Mouse (Mus musculus) heart, embryonic 12.5 days (tissue): ENCODE measurements around the gene Far2. TPM values are rescaled to one million over a fixed set of nuclear protein-coding genes. Genes with fewer than 3 reads are reported as not detected.

Experiments
- ATAC-seq: fragments of 200-750 bp; cut with Nextera tagmentation; 2 replicates; pipeline ENCODE4 v1.8.0; 2017; ENCODE audit warnings: moderate TSS enrichment, moderate library complexity; ENCODE audit not compliant: insufficient number of reproducible peaks, low FRiP score
- H3K27ac ChIP-seq: fragments of 300-500 bp; sonication (generic); 2 replicates; pipeline ENCODE4 v1.5.1; 2016; ENCODE audit warnings: mild to moderate bottlenecking, moderate library complexity; ENCODE audit not compliant: poor library complexity, severe bottlenecking
- H3K27me3 ChIP-seq: fragments of 300-500 bp; sonication (generic); replicated peaks from 2 replicates; pipeline ENCODE4 v1.6.1; 2016; ENCODE audit warnings: mild to moderate bottlenecking, moderate library complexity
- H3K36me3 ChIP-seq: fragments of 300-500 bp; sonication (generic); 2 replicates; pipeline ENCODE4 v1.6.1; 2016; ENCODE audit warnings: mild to moderate bottlenecking, moderate library complexity
- H3K4me1 ChIP-seq: fragments of 300-500 bp; sonication (generic); replicated peaks from 2 replicates; pipeline ENCODE4 v1.6.1; 2016; ENCODE audit warnings: mild to moderate bottlenecking
- H3K4me2 ChIP-seq: fragments of 300-500 bp; sonication (generic); 2 replicates; pipeline ENCODE4 v1.6.1; 2016; ENCODE audit warnings: mild to moderate bottlenecking, moderate library complexity
- H3K4me3 ChIP-seq: fragments of 300-500 bp; sonication (generic); 2 replicates; pipeline ENCODE4 v1.5.1; 2016; ENCODE audit warnings: mild to moderate bottlenecking
- H3K9ac ChIP-seq: fragments of 300-500 bp; sonication (generic); 2 replicates; pipeline ENCODE4 v1.6.1; 2016; ENCODE audit warnings: mild to moderate bottlenecking, moderate library complexity
- H3K9me3 ChIP-seq: fragments of 300-500 bp; sonication (generic); replicated peaks from 2 replicates; pipeline ENCODE4 v1.6.1; 2016; ENCODE audit warnings: mild to moderate bottlenecking, moderate library complexity
- WGBS: fragments of 180-500 bp; shearing (Covaris S2); methylation state at CpG from one replicate; pipeline ENCODE4 v1.1.7; 2016; 5-methylcytosine and 5-hydroxymethylcytosine counted together
- polyA plus RNA-seq: library from polyadenylated mRNA; unstranded; fragments of >200 nt; fragmentation: Nextera tagmentation; extraction: Ambion mirVana; gene quantifications from 2 replicates; pipeline ENCODE4 v1.2.1, GENCODE M21; 2016

Gene Far2
- polyA plus RNA-seq, 1 experiment from 2014 or later: 1.2 TPM

DNA sequence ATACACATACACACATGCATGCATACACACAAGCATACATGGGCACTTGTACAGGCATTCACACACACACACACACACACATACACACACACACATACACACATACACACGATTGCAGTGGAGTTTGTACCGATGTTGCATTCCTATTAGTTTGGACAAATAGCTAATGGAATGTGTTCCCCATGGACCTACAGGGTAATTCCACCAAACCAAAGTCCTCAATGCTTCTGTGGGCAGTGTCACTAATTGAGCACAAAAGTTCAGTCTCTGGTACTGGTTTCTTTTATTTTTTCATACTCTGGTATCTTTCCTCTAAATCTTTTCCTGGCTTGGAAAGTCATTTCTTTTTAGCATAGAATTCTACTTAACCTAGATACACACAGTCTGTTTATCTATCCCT is 36.8 kb downstream of the Far2 start:
- Histone ChIP-seq H3K9me3 (no peaks in the 10 kb centered on the region; the same call in 1 of the 2 replicates), H3K4me3 (no peak overlapping the region), H3K27me3 (no peaks in the 10 kb centered on the region), H3K36me3 (no peaks in the 10 kb centered on the region), H3K27ac (no peak overlapping the region), H3K4me2 (no peak overlapping the region), H3K4me1 (no peaks in the 10 kb centered on the region), H3K9ac (no peak overlapping the region)
- WGBS: 79% methylated on average over 2 of the region's 2 CpGs
- ATAC-seq: no peak

DNA sequence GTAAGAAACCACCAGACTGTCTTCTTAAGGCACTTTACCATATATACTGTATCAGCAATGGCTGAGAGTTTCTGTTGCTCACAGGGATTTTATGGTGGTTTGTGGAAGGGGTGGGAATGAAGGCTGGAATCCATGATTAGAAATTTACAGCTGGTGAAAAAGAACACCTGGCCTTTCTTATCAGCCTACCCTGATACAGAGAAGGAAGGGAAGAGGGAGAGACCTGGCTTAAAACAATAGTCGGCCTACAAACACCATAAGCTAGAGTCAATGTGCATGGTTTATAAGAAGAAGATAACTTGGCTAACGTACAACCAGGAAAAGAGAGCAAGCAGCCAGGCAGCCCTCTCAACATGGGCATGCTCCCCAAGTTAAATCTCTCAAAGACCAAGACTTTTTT is 37.3 kb downstream of the Far2 start:
- Histone ChIP-seq H3K9ac (no peak overlapping the region), H3K27me3 (no peaks in the 10 kb centered on the region), H3K4me2 (no peak overlapping the region), H3K36me3 (no peaks in the 10 kb centered on the region), H3K4me1 (no peaks in the 10 kb centered on the region), H3K4me3 (no peak overlapping the region), H3K27ac (no peak overlapping the region), H3K9me3 (no peaks in the 10 kb centered on the region; the same call in 1 of the 2 replicates)
- WGBS: 46% methylated on average over 2 of the region's 2 CpGs
- ATAC-seq: no peak

DNA sequence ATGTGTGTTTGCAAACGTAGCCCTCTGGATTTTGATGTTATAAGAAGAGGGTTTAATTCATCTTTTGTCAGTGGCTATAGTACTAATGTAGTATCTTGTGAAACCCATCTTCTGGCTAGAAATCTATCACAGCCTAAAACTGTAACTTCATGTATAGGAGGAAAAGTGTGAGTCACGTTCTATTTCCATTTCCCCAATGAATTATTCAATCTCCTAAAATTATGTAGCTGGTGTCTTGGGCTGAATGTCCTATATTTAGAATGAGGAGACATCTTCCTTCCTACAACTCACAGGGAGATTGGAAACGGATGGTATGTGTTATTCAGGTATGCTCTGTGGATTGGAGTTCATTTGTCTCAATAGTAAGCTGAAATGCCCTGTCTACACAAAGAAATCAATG is 50.0 kb downstream of the Far2 start:
- H3K4me2 ChIP-seq: no peak overlapping the region
- H3K4me3 ChIP-seq: no peak overlapping the region
- no peaks in the 10 kb centered on the region for H3K4me1 ChIP-seq
- H3K27me3 ChIP-seq: no peaks in the 10 kb centered on the region
- H3K36me3 ChIP-seq: no peaks in the 10 kb centered on the region
- no peak overlapping the region for H3K27ac ChIP-seq
- 64% methylated on average over 3 of the region's 3 CpGs for WGBS
- H3K9me3 ChIP-seq: no peaks in the 10 kb centered on the region
- ATAC-seq: no peak
- no peak overlapping the region for H3K9ac ChIP-seq

DNA sequence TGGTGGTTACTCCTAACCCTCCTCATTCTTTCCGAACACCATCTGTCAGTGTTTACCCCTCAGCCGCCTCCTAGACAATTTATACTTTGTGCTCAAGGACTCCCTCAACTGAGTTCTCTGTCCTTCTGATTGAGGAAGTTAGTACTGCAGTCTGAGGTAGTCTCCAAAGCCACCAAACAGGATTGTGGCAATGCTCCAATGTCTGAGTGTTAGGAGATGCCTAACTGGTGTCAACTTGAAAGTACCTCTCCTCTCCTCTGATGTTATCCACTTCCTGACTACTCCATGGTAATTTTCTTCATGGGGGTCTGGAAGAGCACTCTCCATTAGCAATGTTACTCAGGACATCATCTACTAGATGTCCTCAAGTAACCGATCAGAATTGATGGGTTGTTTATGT is 54.9 kb downstream of the Far2 start:
- ATAC-seq: no peak

DNA sequence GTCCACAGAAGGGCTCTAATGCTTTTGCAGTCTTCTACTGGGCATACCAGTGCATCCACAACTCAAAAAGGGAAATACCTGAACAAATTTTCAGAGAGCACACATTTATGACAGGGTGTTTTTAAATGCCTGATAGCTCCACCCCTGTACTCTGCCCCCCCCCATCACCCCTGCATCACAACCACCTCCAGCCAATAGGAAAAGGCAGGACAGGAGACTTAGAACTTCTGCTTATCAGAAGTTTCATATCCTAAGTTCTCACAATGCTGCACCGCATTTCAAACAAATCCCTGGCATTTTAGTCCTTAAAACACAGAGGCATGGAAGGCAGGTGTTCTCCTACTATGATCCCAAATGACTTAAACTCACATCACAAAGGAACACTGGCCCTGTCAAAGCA is 55.4 kb downstream of the Far2 start:
- Histone ChIP-seq H3K4me2 (no peak overlapping the region), H3K27ac (no peak overlapping the region), H3K27me3 (no peaks in the 10 kb centered on the region), H3K4me1 (no peaks in the 10 kb centered on the region), H3K9ac (no peak overlapping the region), H3K9me3 (no peaks in the 10 kb centered on the region), H3K4me3 (no peak overlapping the region), H3K36me3 (no peaks in the 10 kb centered on the region)
- ATAC-seq: no peak
- 93% methylated on average over 1 of the region's 1 CpGs for WGBS

More for the DNA sequence above, 54.9 kb downstream of the Far2 start:
- Histone ChIP-seq H3K4me2 (no peak overlapping the region), H3K4me1 (no peaks in the 10 kb centered on the region), H3K9ac (no peak overlapping the region), H3K4me3 (no peak overlapping the region), H3K27ac (no peak overlapping the region), H3K36me3 (no peaks in the 10 kb centered on the region), H3K27me3 (no peaks in the 10 kb centered on the region), H3K9me3 (no peaks in the 10 kb centered on the region)
- WGBS: 74% methylated on average over 3 of the region's 3 CpGs

DNA sequence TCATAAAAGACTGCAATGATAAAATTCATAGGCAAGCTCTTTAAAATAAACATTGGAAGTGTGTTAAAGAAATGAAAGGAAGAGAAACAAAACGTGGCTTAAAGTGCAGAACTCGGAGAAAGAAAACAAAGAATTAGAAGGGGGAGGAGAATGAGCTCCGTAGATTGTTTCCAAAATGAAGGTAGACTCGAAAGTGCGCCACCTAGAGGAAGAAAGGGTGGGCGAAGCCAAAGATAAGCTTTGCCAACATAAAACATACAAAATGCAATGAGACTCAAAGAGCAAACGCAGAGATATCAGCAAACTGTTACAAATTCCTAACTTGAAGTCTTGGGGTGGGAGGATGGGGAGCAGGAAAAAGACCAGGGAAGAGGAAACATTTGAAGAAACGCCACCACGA is 57.2 kb downstream of the Far2 start:
- Histone ChIP-seq H3K4me1 (no peaks in the 10 kb centered on the region), H3K27ac (no peak overlapping the region), H3K9me3 (no peaks in the 10 kb centered on the region), H3K4me3 (no peak overlapping the region), H3K4me2 (no peak overlapping the region), H3K9ac (no peak overlapping the region), H3K36me3 (no peaks in the 10 kb centered on the region), H3K27me3 (no peaks in the 10 kb centered on the region)
- 31% methylated on average over 9 of the region's 9 CpGs for WGBS
- no peak for ATAC-seq

DNA sequence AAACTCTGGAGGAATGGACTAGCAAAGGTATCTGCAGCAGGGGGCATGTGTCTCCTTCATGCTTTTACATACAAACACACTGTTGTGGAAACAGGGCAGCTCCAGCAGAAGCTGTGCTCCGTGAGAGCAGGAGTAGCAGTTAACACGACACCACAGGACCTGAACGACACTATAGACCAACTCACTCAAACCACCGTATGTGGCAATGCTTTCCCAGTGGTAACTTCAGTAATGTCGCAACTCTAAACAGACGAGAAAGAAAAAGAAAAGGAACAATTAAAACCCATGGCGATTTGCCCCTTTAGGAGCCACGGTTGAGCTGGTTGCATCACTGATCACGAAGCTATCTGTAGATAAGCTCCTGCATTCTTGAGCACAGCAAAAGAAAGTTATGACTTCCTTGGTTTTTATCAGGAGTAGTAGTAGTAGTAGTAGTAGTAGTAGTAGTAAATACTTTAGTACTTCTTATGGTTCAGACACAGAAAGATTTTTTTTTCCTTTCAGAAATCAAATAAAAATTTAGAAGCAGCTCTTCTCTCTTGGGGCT is 58.7 kb downstream of the Far2 start:
- no peak overlapping the region for H3K27ac ChIP-seq
- H3K27me3 ChIP-seq: no peaks in the 10 kb centered on the region
- H3K36me3 ChIP-seq: no peaks in the 10 kb centered on the region
- no peak overlapping the region for H3K4me2 ChIP-seq
- H3K9ac ChIP-seq: no peak overlapping the region
- 62% methylated on average over 9 of the region's 9 CpGs for WGBS
- ATAC-seq: no peak
- no peaks in the 10 kb centered on the region for H3K4me1 ChIP-seq
- H3K9me3 ChIP-seq: no peaks in the 10 kb centered on the region
- no peak overlapping the region for H3K4me3 ChIP-seq

DNA sequence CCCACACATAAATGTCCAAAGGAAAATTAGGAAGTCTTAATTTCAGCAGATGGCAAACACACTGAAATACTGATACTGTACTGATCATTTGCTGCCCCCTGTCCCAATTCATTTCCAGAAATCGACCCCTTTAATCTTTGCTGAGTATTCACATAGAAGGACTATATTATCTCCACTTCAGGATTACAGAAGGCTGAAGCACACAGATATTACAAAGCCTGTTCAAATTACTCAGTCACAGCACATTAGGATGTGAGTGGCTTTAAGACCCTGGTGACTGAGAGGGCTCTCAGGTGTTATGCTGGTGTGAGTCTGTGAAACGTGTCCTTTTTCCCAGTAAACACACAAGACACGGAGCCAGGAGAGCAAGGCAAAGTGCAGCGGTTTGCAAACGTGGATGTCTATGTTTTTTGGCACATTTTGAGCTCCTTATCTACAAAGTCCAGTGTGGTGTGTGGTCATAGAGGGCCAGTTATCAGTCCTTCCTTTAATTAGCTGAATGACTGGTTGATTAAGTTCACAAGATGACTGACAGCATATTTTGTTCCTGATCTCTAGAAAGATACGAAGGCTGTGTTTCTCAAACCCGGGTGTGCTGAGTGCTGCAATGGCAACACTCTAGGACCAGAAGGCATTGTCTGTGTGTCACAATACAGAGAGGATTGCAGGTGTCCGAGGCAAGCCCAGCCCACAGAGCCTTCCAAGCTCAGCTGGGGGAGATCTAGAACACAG is 61.8 kb downstream of the Far2 start:
- no peak for ATAC-seq
- no peaks in the 10 kb centered on the region for H3K4me1 ChIP-seq
- no peak overlapping the region for H3K4me3 ChIP-seq
- no peak overlapping the region for H3K27ac ChIP-seq
- no peak overlapping the region for H3K4me2 ChIP-seq
- no peak overlapping the region for H3K9ac ChIP-seq
- H3K36me3 ChIP-seq: no peaks in the 10 kb centered on the region
- H3K9me3 ChIP-seq: no peaks in the 10 kb centered on the region
- no peaks in the 10 kb centered on the region for H3K27me3 ChIP-seq
- 44% methylated on average over 8 of the region's 8 CpGs for WGBS

DNA sequence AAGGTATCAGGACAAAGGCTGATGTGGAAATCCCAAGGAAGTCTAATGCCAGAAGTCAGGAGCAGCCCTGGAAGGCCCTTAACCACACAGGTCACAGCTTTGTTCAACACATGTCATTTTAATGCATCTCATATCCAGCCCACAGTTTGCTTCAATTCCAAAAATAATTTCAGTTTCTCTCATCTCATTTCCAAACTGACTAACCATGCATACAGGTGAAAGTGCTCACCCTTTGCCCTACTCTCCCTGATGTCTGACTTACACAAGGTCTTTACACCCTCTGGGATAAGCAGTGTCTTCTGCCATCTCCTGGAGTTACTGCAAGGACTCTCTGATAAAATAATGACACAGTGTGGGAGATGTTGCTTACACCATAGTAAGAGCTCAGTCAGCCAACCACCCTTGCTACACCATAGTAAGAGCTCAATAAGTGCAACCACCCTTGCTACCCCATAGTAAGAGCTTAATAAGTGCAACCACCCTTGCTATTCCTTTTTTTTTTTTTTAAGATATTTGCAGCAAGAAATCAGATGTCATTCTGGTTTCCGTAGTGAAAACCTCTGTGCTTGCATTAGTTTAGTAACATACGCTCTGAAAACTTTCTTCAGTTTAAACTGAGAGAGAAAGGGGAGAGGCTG is 64.1 kb downstream of the Far2 start:
- Histone ChIP-seq H3K36me3 (no peaks in the 10 kb centered on the region), H3K4me3 (no peak overlapping the region), H3K9ac (no peak overlapping the region), H3K27me3 (no peaks in the 10 kb centered on the region), H3K27ac (no peak overlapping the region), H3K4me1 (no peaks in the 10 kb centered on the region), H3K4me2 (no peak overlapping the region), H3K9me3 (no peaks in the 10 kb centered on the region)
- no peak for ATAC-seq
- WGBS: 76% methylated on average over 2 of the region's 2 CpGs

DNA sequence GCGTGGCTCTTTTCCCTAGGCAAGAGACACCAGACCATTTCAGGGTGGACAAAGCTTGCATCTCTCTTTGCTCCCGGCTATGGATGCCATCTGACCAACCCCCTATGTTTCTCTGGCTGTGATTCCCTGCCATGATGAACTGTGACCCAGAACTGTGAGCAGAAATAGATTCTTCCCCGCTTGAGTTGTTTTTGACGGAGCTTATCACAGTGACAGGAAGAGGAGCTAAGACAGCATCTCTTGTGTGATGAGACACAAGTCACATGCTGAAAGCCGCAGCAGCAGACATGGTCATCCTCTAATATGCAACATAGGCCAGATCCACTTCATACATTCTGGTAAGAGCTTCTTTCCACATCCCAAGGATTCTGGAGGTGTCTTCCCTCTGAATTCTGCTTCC is 69.3 kb downstream of the Far2 start:
- no peak overlapping the region for H3K27ac ChIP-seq
- no peak for ATAC-seq

DNA sequence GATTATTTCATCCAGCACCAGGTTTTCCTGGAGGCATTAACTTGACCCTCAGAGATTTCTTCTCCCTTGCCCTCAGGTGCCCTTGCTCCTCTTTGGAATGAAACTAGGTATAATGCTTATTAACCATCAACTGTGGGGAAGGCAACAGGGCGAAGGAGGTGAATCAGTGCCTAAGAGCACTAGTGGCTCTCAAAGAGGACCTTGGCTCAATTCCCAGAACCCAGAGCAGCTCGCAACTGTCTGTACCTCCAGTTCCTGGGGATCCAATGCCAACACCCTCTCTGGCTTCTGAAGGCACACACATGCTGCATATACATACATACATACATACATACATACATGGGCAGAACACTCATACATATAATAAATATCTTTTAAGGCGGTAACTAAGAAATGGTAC is 69.8 kb downstream of the Far2 start:
- Histone ChIP-seq H3K9me3 (no peaks in the 10 kb centered on the region), H3K4me2 (no peak overlapping the region), H3K9ac (no peak overlapping the region), H3K27ac (no peak overlapping the region), H3K4me1 (no peaks in the 10 kb centered on the region), H3K27me3 (no peaks in the 10 kb centered on the region), H3K4me3 (no peak overlapping the region), H3K36me3 (no peaks in the 10 kb centered on the region)
- 79% methylated on average over 3 of the region's 3 CpGs for WGBS
- no peak for ATAC-seq

More for the DNA sequence above, 69.3 kb downstream of the Far2 start:
- Histone ChIP-seq H3K4me1 (no peaks in the 10 kb centered on the region), H3K9ac (no peak overlapping the region), H3K4me2 (no peak overlapping the region), H3K36me3 (no peaks in the 10 kb centered on the region), H3K9me3 (no peaks in the 10 kb centered on the region), H3K4me3 (no peak overlapping the region), H3K27me3 (no peaks in the 10 kb centered on the region)
- 69% methylated on average over 5 of the region's 5 CpGs for WGBS
